Mouse (Mus musculus) embryo, embryonic 11.5 days (tissue): ENCODE measurements around the gene Aldh1a1.
"Not testable (repeated sequence)": the region's sequence is repeated elsewhere in the genome, so short reads cannot be mapped to it uniquely, and the experiment has no call there.

ENCODE experiments used
- DNase-seq: peaks from one replicate; pipeline ENCODE4 v3.0.0-alpha.2; 2012; ENCODE audit warnings: low read depth, low spot score

Gene Aldh1a1

GRCm38 (mm10) chr19:20492491-20492890, at the start of gene Aldh1a1:
Aldh1a1 (plus strand) TSS chr19:20492715.
- DNase-seq = no peak

GRCm38 (mm10) chr19:20447807-20448206, 44.7 kb upstream of the Aldh1a1 start:
- no peak for DNase-seq

- peak; percentile 9 for DNase-seq
Observed at GRCm38 (mm10) chr19:20449546-20449945, 43.0 kb upstream of the Aldh1a1 start.

- DNase-seq = no peak
Observed at GRCm38 (mm10) chr19:20451045-20451444, 41.5 kb upstream of the Aldh1a1 start.

GRCm38 (mm10) chr19:20484497-20484896, 8.0 kb upstream of the Aldh1a1 start:
- no peak for DNase-seq

GRCm38 (mm10) chr19:20491950-20492349, 565 bp upstream of the Aldh1a1 start:
- no peak for DNase-seq

GRCm38 (mm10) chr19:20496476-20496875, 4.0 kb downstream of the Aldh1a1 start:
- DNase-seq = no peak

GRCm38 (mm10) chr19:20505359-20505758, 12.8 kb downstream of the Aldh1a1 start:
- no peak for DNase-seq

GRCm38 (mm10) chr19:20506936-20507615, 14.6 kb downstream of the Aldh1a1 start:
- no peak for DNase-seq

- no peak for DNase-seq
Observed at GRCm38 (mm10) chr19:20508609-20509008, 16.1 kb downstream of the Aldh1a1 start.

- no peak for DNase-seq
Observed at GRCm38 (mm10) chr19:20511971-20512370, 19.5 kb downstream of the Aldh1a1 start.

- DNase-seq = no peak
Observed at GRCm38 (mm10) chr19:20513181-20513580, 20.7 kb downstream of the Aldh1a1 start.

GRCm38 (mm10) chr19:20513688-20514361, 21.3 kb downstream of the Aldh1a1 start:
- DNase-seq = no peak

- DNase-seq = no peak
Observed at GRCm38 (mm10) chr19:20516481-20516880, 24.0 kb downstream of the Aldh1a1 start.

GRCm38 (mm10) chr19:20529156-20529555, 36.6 kb downstream of the Aldh1a1 start:
- not testable (repeated sequence) for DNase-seq

- DNase-seq = no peak
Observed at GRCm38 (mm10) chr19:20529921-20530696, 37.6 kb downstream of the Aldh1a1 start.

GRCm38 (mm10) chr19:20536538-20536937, 44.0 kb downstream of the Aldh1a1 start:
- no peak for DNase-seq

GRCm38 (mm10) chr19:20541044-20541443, 48.5 kb downstream of the Aldh1a1 start:
- no peak for DNase-seq

GRCm38 (mm10) chr19:20541924-20542323, 49.4 kb downstream of the Aldh1a1 start:
- DNase-seq = no peak

- DNase-seq = no peak
Observed at GRCm38 (mm10) chr19:20543816-20544215, 51.3 kb downstream of the Aldh1a1 start.

GRCm38 (mm10) chr19:20544941-20545340, 52.4 kb downstream of the Aldh1a1 start:
- no peak for DNase-seq

- no peak for DNase-seq
Observed at GRCm38 (mm10) chr19:20547025-20547424, 54.5 kb downstream of the Aldh1a1 start.
